Mouse (Mus musculus) kidney, postnatal 0 days (tissue): ENCODE data around the gene Liph. TPM values are rescaled to one million over a fixed set of nuclear protein-coding genes. Genes with fewer than 3 reads are reported as not detected.

Experiments
- ATAC-seq: fragments of 200-750 bp; cut with Nextera tagmentation; replicated peaks from 2 replicates; pipeline ENCODE4 v1.8.0; 2017; ENCODE audit warnings: low read depth, moderate number of reproducible peaks, moderate TSS enrichment, moderate library complexity; ENCODE audit not compliant: low FRiP score
- DNase-seq: peaks from one replicate; pipeline ENCODE4 v3.0.0-alpha.2; 2016; ENCODE audit warnings: low spot score
- H3K27ac ChIP-seq: fragments of 300-500 bp; sonication (generic); 2 replicates; pipeline ENCODE4 v1.5.1; 2014; ENCODE audit warnings: mild to moderate bottlenecking
- H3K27me3 ChIP-seq: fragments of 300-500 bp; sonication (generic); 2 replicates; pipeline ENCODE4 v1.6.1; 2014; ENCODE audit warnings: low read length, mixed read lengths; ENCODE audit not compliant: insufficient read depth
- H3K36me3 ChIP-seq: fragments of 300-500 bp; sonication (generic); 2 replicates; pipeline ENCODE4 v1.6.1; 2014; ENCODE audit warnings: low read length, mixed read lengths; ENCODE audit not compliant: insufficient read depth
- H3K4me1 ChIP-seq: fragments of 300-500 bp; sonication (generic); replicated peaks from 2 replicates; pipeline ENCODE4 v1.6.1; 2014; ENCODE audit warnings: antibody characterized with exemption, low read length, mixed read lengths; ENCODE audit not compliant: insufficient read depth
- H3K4me2 ChIP-seq: fragments of 300-500 bp; sonication (generic); 2 replicates; pipeline ENCODE4 v1.6.1; 2014; ENCODE audit warnings: mild to moderate bottlenecking, low read length, moderate library complexity, mixed read lengths
- H3K4me3 ChIP-seq: fragments of 300-500 bp; sonication (generic); replicated peaks from 2 replicates; pipeline ENCODE4 v1.5.1; 2014; ENCODE audit warnings: low read depth, low read length
- H3K9ac ChIP-seq: fragments of 300-500 bp; sonication (generic); 2 replicates; pipeline ENCODE4 v1.6.1; 2014; ENCODE audit warnings: low read depth, low read length
- H3K9me3 ChIP-seq: fragments of 300-500 bp; sonication (generic); replicated peaks from 2 replicates; pipeline ENCODE4 v1.6.1; 2016; ENCODE audit warnings: low read length, inconsistent platforms, mixed read lengths
- CTCF ChIP-seq: IDR thresholded peaks from 2 replicates; pipeline ENCODE4 v1.5.1; 2016; ENCODE audit warnings: antibody characterized with exemption, low read depth, mild to moderate bottlenecking, moderate library complexity
- WGBS: fragments of 180-500 bp; shearing (Covaris S2); extraction: QIAGEN DNeasy Blood & Tissue Kit; methylation state at CpG from one replicate; pipeline ENCODE4 v1.1.7; 2014; 5-methylcytosine and 5-hydroxymethylcytosine counted together
- polyA plus RNA-seq: library from polyadenylated mRNA; unstranded; fragments of >200 nt; fragmentation: Nextera tagmentation; extraction: Ambion mirVana; gene quantifications from 2 replicates; pipeline ENCODE4 v1.2.1, GENCODE M21; 2015

Liph gene
- polyA plus RNA-seq, 1 experiment from 2014 or later: 1.0 TPM

GRCm38 (mm10) chr16:21983581-21983980 lies 11.9 kb downstream of the Liph start:
- 96% methylated on average over 4 of the region's 4 CpGs for WGBS
- no peak for TF ChIP-seq CTCF
- no peak overlapping the region for H3K4me2 ChIP-seq
- H3K4me1 ChIP-seq: no peaks in the 10 kb centered on the region
- no peaks in the 10 kb centered on the region for H3K27me3 ChIP-seq
- no peak for ATAC-seq
- H3K36me3 ChIP-seq: no peaks in the 10 kb centered on the region
- H3K9me3 ChIP-seq: no peaks in the 10 kb centered on the region
- no peak overlapping the region for H3K4me3 ChIP-seq
- H3K27ac ChIP-seq: no peak overlapping the region
- H3K9ac ChIP-seq: no peak overlapping the region
- DNase-seq: no peak

- ATAC-seq (no peak), DNase-seq (no peak)
- Histone ChIP-seq H3K4me2 (no peak overlapping the region), H3K27me3 (no peaks in the 10 kb centered on the region), H3K9ac (no peak overlapping the region), H3K9me3 (no peaks in the 10 kb centered on the region), H3K27ac (no peak overlapping the region), H3K36me3 (no peaks in the 10 kb centered on the region), H3K4me1 (no peaks in the 10 kb centered on the region), H3K4me3 (no peak overlapping the region)
- WGBS: 94% methylated on average over 9 of the region's 9 CpGs
- TF ChIP-seq CTCF: no peak
Observed at GRCm38 (mm10) chr16:21983146-21983545, 12.3 kb downstream of the Liph start.

GRCm38 (mm10) chr16:21977347-21977746 lies 18.1 kb downstream of the Liph start:
- 79% methylated on average over 5 of the region's 5 CpGs for WGBS
- Histone ChIP-seq H3K4me3 (no peak overlapping the region), H3K36me3 (no peaks in the 10 kb centered on the region), H3K27me3 (no peaks in the 10 kb centered on the region), H3K4me2 (no peak overlapping the region), H3K27ac (no peak overlapping the region), H3K9ac (no peak overlapping the region), H3K9me3 (no peaks in the 10 kb centered on the region), H3K4me1 (no peaks in the 10 kb centered on the region)
- DNase-seq: no peak
- ATAC-seq: no peak
- no peak for TF ChIP-seq CTCF

GRCm38 (mm10) chr16:21976203-21976602 lies 19.3 kb downstream of the Liph start:
- Histone ChIP-seq H3K9me3 (no peaks in the 10 kb centered on the region), H3K27me3 (no peaks in the 10 kb centered on the region), H3K4me1 (no peaks in the 10 kb centered on the region), H3K4me2 (peak overlapping the region; percentile 33), H3K9ac (no peak overlapping the region), H3K4me3 (no peak overlapping the region), H3K36me3 (no peaks in the 10 kb centered on the region), H3K27ac (no peak overlapping the region)
- WGBS: 5% methylated on average over 16 of the region's 16 CpGs
- no peak for ATAC-seq
- no peak for TF ChIP-seq CTCF
- no peak for DNase-seq

GRCm38 (mm10) chr16:21971446-21971845 lies 24.0 kb downstream of the Liph start:
- Histone ChIP-seq H3K9ac (no peak overlapping the region), H3K36me3 (no peaks in the 10 kb centered on the region), H3K9me3 (no peaks in the 10 kb centered on the region), H3K4me3 (no peak overlapping the region), H3K27ac (no peak overlapping the region), H3K27me3 (no peaks in the 10 kb centered on the region), H3K4me2 (no peak overlapping the region), H3K4me1 (no peaks in the 10 kb centered on the region)
- ATAC-seq (no peak), DNase-seq (no peak)
- WGBS: 71% methylated on average over 4 of the region's 4 CpGs
- TF ChIP-seq CTCF: peak; percentile 18; the same call in 1 of the 2 replicates

- WGBS: 86% methylated on average over 6 of the region's 6 CpGs
- TF ChIP-seq CTCF: no peak
- no peaks in the 10 kb centered on the region for H3K9me3 ChIP-seq
- H3K4me1 ChIP-seq: no peaks in the 10 kb centered on the region
- H3K4me3 ChIP-seq: no peak overlapping the region
- no peak for DNase-seq
- no peak overlapping the region for H3K9ac ChIP-seq
- no peak overlapping the region for H3K4me2 ChIP-seq
- H3K27ac ChIP-seq: no peak overlapping the region
- no peak for ATAC-seq
- no peaks in the 10 kb centered on the region for H3K27me3 ChIP-seq
- no peaks in the 10 kb centered on the region for H3K36me3 ChIP-seq
Observed at GRCm38 (mm10) chr16:21970536-21970935, 24.9 kb downstream of the Liph start.

- ATAC-seq (no peak), DNase-seq (no peak)
- Histone ChIP-seq H3K9me3 (no peaks in the 10 kb centered on the region), H3K9ac (no peak overlapping the region), H3K27me3 (no peaks in the 10 kb centered on the region), H3K36me3 (no peaks in the 10 kb centered on the region), H3K4me2 (no peak overlapping the region), H3K4me3 (no peak overlapping the region), H3K27ac (no peak overlapping the region), H3K4me1 (no peaks in the 10 kb centered on the region)
- TF ChIP-seq CTCF: no peak
- 71% methylated on average over 4 of the region's 5 CpGs for WGBS
Observed at GRCm38 (mm10) chr16:21969874-21970273, 25.6 kb downstream of the Liph start.
